Mouse (Mus musculus) ovary, postnatal 36 days (tissue): ENCODE data around the gene Atp5d.

Source experiments
- DNase-seq: peaks from one replicate; pipeline ENCODE4 v3.0.0; 2022; ENCODE audit warnings: low spot score, mixed read lengths

Gene Atp5d

GRCm38 (mm10) chr10:80138553-80139438, at the start of gene Atp5d:
Gene Atp5d, plus strand, starts transcription at chr10:80138632.
- peak; percentile 75 for DNase-seq

GRCm38 (mm10) chr10:80089146-80089545, 49.3 kb upstream of the Atp5d start:
- no peak for DNase-seq

GRCm38 (mm10) chr10:80091527-80091926, 46.9 kb upstream of the Atp5d start:
- DNase-seq = no peak

- no peak for DNase-seq
These were observed 45.7 kb upstream of the Atp5d start for GRCm38 (mm10) chr10:80092690-80093089.

- DNase-seq = no peak
These were observed 44.3 kb upstream of the Atp5d start for GRCm38 (mm10) chr10:80094085-80094484.

- no peak for DNase-seq
These were observed 43.7 kb upstream of the Atp5d start for GRCm38 (mm10) chr10:80094684-80095083.

- DNase-seq = no peak
These were observed 42.9 kb upstream of the Atp5d start for GRCm38 (mm10) chr10:80095547-80095946.

GRCm38 (mm10) chr10:80097275-80097674, 41.2 kb upstream of the Atp5d start:
- no peak for DNase-seq

GRCm38 (mm10) chr10:80098630-80099029, 39.8 kb upstream of the Atp5d start:
- no peak for DNase-seq

- DNase-seq = no peak
These were observed 37.5 kb upstream of the Atp5d start for GRCm38 (mm10) chr10:80100982-80101381.

GRCm38 (mm10) chr10:80102216-80102915, 36.1 kb upstream of the Atp5d start:
- peak; percentile 86 for DNase-seq

GRCm38 (mm10) chr10:80103032-80103431, 35.4 kb upstream of the Atp5d start:
- DNase-seq = no peak

GRCm38 (mm10) chr10:80104181-80104580, 34.3 kb upstream of the Atp5d start:
- no peak for DNase-seq

GRCm38 (mm10) chr10:80105460-80105859, 33.0 kb upstream of the Atp5d start, which contains the start of gene Sbno2:
Gene Sbno2, minus strand, starts transcription at chr10:80105571.
- DNase-seq = no peak

GRCm38 (mm10) chr10:80105926-80106325, 32.5 kb upstream of the Atp5d start:
- no peak for DNase-seq

GRCm38 (mm10) chr10:80107678-80108077, 30.8 kb upstream of the Atp5d start:
- DNase-seq = no peak

- DNase-seq = peak; percentile 90
These were observed 23.8 kb upstream of the Atp5d start for GRCm38 (mm10) chr10:80114341-80115284.

GRCm38 (mm10) chr10:80115290-80115943, 23.0 kb upstream of the Atp5d start, which contains the start of gene Stk11:
Gene Stk11, plus strand, starts transcription at chr10:80115803.
- DNase-seq = peak; percentile 96

- no peak for DNase-seq
These were observed 22.5 kb upstream of the Atp5d start for GRCm38 (mm10) chr10:80115944-80116335.

GRCm38 (mm10) chr10:80116563-80116926, 21.9 kb upstream of the Atp5d start:
- no peak for DNase-seq

- peak; percentile 56 for DNase-seq
These were observed 21.3 kb upstream of the Atp5d start for GRCm38 (mm10) chr10:80116927-80117691.
